Mouse (Mus musculus) lung, embryonic 16.5 days (tissue): ENCODE measurements around the gene Ptpa. TPM values are rescaled to one million over a fixed set of nuclear protein-coding genes. Genes with fewer than 3 reads are reported as not detected.
A peak's percentile ranks its signal among the peaks of the same experiment; 100 is the strongest.
"Not testable (repeated sequence)": the region's sequence is repeated elsewhere in the genome, so short reads cannot be mapped to it uniquely, and the experiment has no call there.

Experiments used
- ATAC-seq: fragments of 200-750 bp; cut with Nextera tagmentation; 2 replicates; pipeline ENCODE4 v1.8.0; 2017; ENCODE audit warnings: low read depth, mild to moderate bottlenecking, moderate library complexity
- H3K27ac ChIP-seq: fragments of 300-500 bp; sonication (generic); 2 replicates; pipeline ENCODE4 v1.5.1; 2014; ENCODE audit warnings: mild to moderate bottlenecking, control low read depth, low read length
- H3K27me3 ChIP-seq: fragments of 300-500 bp; sonication (generic); 2 replicates; pipeline ENCODE4 v1.6.1; 2014; ENCODE audit warnings: low read depth, low read length, mixed read lengths; ENCODE audit not compliant: control insufficient read depth, insufficient read depth
- H3K36me3 ChIP-seq: fragments of 300-500 bp; sonication (generic); 2 replicates; pipeline ENCODE4 v1.6.1; 2014; ENCODE audit warnings: low read length; ENCODE audit not compliant: control insufficient read depth, insufficient read depth
- H3K4me1 ChIP-seq: fragments of 300-500 bp; sonication (generic); replicated peaks from 2 replicates; pipeline ENCODE4 v1.6.1; 2014; ENCODE audit warnings: low read length, mixed read lengths; ENCODE audit not compliant: control insufficient read depth, insufficient read depth
- H3K4me2 ChIP-seq: fragments of 300-500 bp; sonication (generic); 2 replicates; pipeline ENCODE4 v1.6.1; 2014; ENCODE audit warnings: low read depth, low read length, control low read depth
- H3K4me3 ChIP-seq: fragments of 300-500 bp; sonication (generic); 2 replicates; pipeline ENCODE4 v1.5.1; 2014; ENCODE audit warnings: mild to moderate bottlenecking, low read length, control low read depth
- H3K9ac ChIP-seq: fragments of 300-500 bp; sonication (generic); 2 replicates; pipeline ENCODE4 v1.6.1; 2014; ENCODE audit warnings: low read length, control low read depth
- H3K9me3 ChIP-seq: fragments of 300-500 bp; sonication (generic); 2 replicates; pipeline ENCODE4 v1.6.1; 2016; ENCODE audit warnings: low read length; ENCODE audit not compliant: control insufficient read depth
- WGBS: fragments of 180-500 bp; shearing (Covaris S2); extraction: QIAGEN DNeasy Blood & Tissue Kit; methylation state at CpG from one replicate; pipeline ENCODE4 v1.1.7; 2014; 5-methylcytosine and 5-hydroxymethylcytosine counted together
- polyA plus RNA-seq: library from polyadenylated mRNA; unstranded; fragments of >200 nt; fragmentation: Nextera tagmentation; extraction: Ambion mirVana; gene quantifications from 2 replicates; pipeline ENCODE4 v1.2.1, GENCODE M21; 2015

Ptpa gene
- polyA plus RNA-seq, 1 experiment from 2014 or later = 163 TPM

DNA sequence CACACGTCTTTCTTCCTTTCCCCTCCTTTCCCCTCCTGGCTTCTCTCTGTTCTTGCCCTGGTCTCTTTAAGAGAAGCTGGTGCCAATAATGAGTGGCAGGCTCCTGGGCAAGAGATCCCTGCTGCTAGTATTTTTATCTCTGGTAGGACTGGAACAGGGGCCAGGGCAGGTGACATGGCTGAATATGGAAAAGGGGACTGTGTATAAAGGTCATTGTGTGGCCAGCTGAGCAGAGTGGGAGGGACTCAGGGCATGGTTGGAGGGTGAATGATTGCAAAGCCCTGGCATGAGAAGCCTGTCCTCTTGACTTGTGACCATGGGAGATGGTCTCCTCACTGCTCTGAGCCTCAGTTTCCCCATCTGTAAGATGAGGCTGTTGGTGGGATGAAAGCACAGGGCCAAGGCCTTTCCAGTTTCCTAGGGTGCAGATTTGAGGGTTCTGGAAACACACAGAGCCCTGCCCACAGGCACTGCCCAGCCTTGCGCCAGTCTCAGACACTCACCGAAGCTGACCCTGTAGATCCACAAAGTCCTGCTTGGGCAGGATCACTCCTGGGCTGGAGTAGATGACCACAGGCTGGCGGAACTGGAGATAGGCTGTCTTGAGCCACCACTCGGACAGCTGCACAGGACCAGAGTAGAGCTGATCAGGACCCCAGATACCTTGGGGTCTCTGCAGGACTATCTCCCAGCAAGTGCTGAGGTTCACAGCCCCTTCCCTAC, 6.2 kb upstream of the Ptpa start:
- H3K9me3 ChIP-seq = no peaks in the 10 kb centered on the region
- H3K36me3 ChIP-seq = peaks cover 9% of the 10 kb centered on the region
- H3K27ac ChIP-seq = no peak overlapping the region
- no peak overlapping the region for H3K4me2 ChIP-seq
- 89% methylated on average over 5 of the region's 5 CpGs for WGBS
- H3K4me1 ChIP-seq = peaks cover 6% of the 10 kb centered on the region
- no peak overlapping the region for H3K4me3 ChIP-seq
- H3K9ac ChIP-seq = no peak overlapping the region
- no peak for ATAC-seq
- no peaks in the 10 kb centered on the region for H3K27me3 ChIP-seq

DNA sequence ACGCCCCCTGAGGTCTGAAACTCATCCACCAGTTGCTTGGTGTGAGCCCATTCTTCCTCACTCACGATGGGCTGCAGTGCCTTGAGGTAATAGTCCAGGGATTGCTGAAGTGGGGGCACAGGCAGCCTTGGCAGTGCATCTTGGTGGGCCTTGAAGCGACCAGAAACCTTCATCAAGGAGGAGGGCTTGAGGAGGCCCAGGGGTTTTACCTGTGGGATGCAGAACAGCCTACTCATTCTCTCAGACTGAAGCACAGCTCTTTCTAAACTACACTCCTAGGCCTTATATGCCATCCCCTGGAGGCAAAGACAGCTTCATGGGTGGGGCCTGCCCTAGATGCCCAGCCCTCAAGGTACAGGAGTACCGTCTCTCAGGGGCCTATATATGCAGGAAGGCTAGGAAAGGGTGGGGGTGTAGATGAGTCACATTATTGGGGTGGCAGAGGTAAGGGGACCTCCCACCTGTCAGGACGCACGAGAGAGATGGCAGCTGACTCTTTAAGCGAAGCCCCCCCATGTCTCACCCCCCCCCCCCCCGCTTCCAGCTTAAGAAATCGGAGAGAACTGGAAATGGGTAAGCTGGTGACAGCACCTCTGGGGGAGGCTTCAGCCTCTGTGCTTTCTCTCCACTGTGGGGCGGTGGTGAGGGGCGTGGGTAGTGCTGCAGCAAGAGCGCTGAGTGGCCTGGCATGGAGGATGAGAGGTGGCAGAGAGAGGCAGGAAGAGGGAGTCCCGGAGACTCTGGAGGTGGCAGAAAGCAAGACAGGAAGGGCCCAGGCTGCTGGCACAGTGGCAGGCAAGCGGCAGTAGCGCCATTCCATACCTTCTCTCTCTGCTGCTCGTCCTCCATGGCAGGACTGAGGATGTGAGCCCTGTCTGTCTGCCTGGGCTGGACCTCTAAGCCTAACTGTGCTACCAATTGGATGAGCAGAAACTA, 2.5 kb upstream of the Ptpa start:
- no peak for ATAC-seq
- Histone ChIP-seq H3K36me3 (peaks cover 6% of the 10 kb centered on the region), H3K9me3 (no peaks in the 10 kb centered on the region), H3K4me2 (no peak overlapping the region), H3K4me1 (peaks cover 18% of the 10 kb centered on the region), H3K27me3 (no peaks in the 10 kb centered on the region), H3K27ac (no peak overlapping the region), H3K9ac (no peak overlapping the region), H3K4me3 (no peak overlapping the region)
- 72% methylated on average over 16 of the region's 16 CpGs for WGBS

DNA sequence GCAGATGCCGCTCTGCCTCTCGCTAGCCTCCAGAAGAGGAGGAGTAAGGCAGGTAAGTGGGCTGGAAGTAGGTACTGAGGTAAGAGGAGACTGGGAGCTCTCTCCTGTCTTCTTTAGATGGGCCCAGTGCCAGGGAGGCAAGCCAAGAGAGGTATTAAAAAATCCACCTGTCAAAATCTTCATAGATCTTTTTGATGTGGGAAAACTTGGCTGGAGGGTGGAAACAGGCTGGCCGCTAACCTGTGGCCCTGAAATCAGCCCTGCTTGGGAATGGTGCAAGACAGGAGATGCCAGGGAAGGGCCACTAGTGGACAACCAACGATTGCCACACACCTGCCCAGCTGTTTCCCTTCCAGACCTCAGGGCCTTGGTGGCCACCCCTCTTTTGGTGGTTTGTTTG, 1.7 kb upstream of the Ptpa start:
- Histone ChIP-seq H3K9me3 (no peaks in the 10 kb centered on the region), H3K4me1 (peaks cover 24% of the 10 kb centered on the region), H3K9ac (no peak overlapping the region), H3K27me3 (no peaks in the 10 kb centered on the region), H3K4me2 (no peak overlapping the region), H3K36me3 (no peaks in the 10 kb centered on the region), H3K27ac (no peak overlapping the region), H3K4me3 (no peak overlapping the region)
- WGBS = 79% methylated on average over 4 of the region's 4 CpGs
- no peak for ATAC-seq

DNA sequence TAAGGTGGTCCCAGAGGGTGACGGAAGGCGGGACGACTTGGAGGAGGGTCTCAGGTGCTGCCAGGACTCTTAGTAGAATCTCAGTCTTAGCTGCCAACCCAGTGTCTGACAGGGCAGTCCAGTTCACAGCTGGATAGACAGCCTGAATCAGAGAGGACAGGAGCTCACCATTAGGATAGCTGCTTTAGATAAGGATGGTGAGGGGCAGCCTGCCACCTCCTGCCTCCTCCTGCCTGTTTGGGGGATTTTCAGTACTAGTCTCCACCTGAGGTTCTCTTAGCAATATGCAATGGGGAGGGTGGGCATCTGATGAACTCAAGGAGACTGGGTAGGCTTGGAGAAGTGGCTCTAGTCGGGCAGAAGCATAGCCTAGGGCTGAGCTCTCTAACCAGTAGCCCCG, 1.2 kb upstream of the Ptpa start:
- Histone ChIP-seq H3K9me3 (no peaks in the 10 kb centered on the region), H3K36me3 (no peaks in the 10 kb centered on the region), H3K4me1 (peaks cover 26% of the 10 kb centered on the region), H3K27me3 (no peaks in the 10 kb centered on the region), H3K27ac (no peak overlapping the region), H3K9ac (peak overlapping the region; percentile 90), H3K4me3 (peak overlapping the region; percentile 64), H3K4me2 (peak overlapping the region; percentile 91)
- WGBS = 47% methylated on average over 5 of the region's 5 CpGs
- no peak for ATAC-seq

DNA sequence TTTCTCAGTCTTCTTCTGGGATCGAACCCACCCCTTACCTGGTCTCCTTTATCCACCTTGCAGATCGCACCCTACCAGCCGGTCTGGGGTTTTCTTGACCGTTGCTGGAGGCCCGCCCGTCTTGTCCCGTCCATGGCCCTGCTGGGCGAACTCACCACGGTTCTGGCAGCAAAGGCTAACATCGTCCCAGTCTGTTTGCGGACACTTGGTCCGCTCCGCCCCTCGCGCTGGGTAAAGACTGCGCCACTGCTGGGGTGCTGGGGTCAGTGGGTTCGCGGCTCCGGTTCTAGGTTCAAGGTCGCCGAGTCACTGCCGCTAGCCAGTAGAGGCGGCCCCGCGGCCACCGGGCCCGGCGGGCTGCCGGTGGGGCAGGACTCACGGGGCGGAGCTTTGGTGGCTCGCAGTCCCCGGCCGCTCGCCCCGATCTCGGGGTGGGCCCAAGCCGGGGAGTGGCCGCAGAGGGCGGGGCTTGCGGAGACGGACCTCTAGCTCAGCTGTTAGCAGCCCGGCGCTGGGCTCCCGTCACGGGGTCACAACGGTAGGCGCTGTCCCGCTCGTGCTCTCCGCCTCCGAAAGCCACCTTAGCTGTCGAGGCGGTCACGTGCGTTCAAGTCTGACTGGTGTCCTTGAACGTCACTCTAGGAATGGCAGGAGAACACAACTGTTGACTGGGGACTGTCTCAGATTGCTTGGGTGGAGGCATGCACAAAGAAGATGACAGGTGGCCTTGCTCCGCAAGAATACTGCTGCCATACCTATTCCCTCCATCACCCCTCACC, 493 bp upstream of the Ptpa start, which contains the start of gene Crat:
TSS of gene Crat (minus strand) at position 657 of the 779 bp plus-strand sequence.
- no peaks in the 10 kb centered on the region for H3K27me3 ChIP-seq
- H3K27ac ChIP-seq = peak within 1 kb of the TSS; percentile 98
- peaks cover 26% of the 10 kb centered on the region for H3K4me1 ChIP-seq
- peak; percentile 94 for ATAC-seq
- H3K9ac ChIP-seq = peak within 1 kb of the TSS; percentile 90
- peak within 1 kb of the TSS; percentile 91 for H3K4me2 ChIP-seq
- 1% methylated on average over 53 of the region's 58 CpGs for WGBS
- no peaks in the 10 kb centered on the region for H3K9me3 ChIP-seq
- peak within 1 kb of the TSS; percentile 64 for H3K4me3 ChIP-seq
- H3K36me3 ChIP-seq = no peaks in the 10 kb centered on the region

DNA sequence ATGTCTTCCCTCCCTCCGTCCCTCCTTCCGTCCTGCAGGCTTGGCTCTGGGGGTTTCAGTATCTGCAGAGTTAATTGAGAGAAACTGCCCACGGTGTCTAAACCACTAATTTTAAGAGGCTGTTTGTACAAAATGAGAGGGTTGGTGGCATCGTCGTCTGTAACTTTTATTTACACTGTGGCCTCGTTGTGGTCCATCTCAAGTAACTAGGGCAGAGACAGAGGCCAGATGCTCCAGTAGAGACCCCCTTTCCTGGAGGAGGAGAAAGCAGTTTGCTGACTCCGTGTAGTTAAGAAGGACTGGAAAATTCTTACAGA, 768 bp downstream of the Ptpa start:
- peak overlapping the region; percentile 98 for H3K27ac ChIP-seq
- peak overlapping the region; percentile 64 for H3K4me3 ChIP-seq
- no peaks in the 10 kb centered on the region for H3K9me3 ChIP-seq
- no peak for ATAC-seq
- 0% methylated on average over 7 of the region's 7 CpGs for WGBS
- H3K4me2 ChIP-seq = peak overlapping the region; percentile 64
- H3K9ac ChIP-seq = peak overlapping the region; percentile 90
- no peaks in the 10 kb centered on the region for H3K27me3 ChIP-seq
- H3K36me3 ChIP-seq = no peaks in the 10 kb centered on the region
- H3K4me1 ChIP-seq = peaks cover 26% of the 10 kb centered on the region

DNA sequence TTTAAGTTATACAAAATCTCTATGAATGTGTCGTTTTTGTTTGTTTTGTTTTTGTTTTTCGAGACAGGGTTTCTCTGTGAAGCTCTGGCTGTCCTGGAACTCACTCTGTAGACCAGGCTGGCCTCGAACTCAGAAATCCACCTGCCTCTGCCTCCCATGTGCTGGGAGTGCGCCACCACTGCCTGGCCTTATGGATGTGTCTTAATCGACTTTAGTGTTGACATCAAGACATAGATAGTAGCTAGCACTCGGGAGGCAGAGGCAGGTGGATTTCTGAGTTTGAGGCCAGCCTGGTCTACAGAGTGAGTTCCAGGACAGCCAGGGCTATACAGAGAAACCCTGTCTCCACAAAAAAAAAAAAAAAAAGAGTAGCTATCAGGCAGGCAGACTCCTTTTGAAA, 1.3 kb downstream of the Ptpa start:
- H3K27ac ChIP-seq, ATAC-seq, H3K27me3 ChIP-seq, H3K9ac ChIP-seq, H3K36me3 ChIP-seq, H3K9me3 ChIP-seq: not testable (repeated sequence)
- Histone ChIP-seq H3K4me2 (peak overlapping the region; percentile 64), H3K4me3 (peak overlapping the region; percentile 64; the same call in 1 of the 2 replicates), H3K4me1 (peaks cover 26% of the 10 kb centered on the region)
- WGBS = 67% methylated on average over 6 of the region's 6 CpGs

DNA sequence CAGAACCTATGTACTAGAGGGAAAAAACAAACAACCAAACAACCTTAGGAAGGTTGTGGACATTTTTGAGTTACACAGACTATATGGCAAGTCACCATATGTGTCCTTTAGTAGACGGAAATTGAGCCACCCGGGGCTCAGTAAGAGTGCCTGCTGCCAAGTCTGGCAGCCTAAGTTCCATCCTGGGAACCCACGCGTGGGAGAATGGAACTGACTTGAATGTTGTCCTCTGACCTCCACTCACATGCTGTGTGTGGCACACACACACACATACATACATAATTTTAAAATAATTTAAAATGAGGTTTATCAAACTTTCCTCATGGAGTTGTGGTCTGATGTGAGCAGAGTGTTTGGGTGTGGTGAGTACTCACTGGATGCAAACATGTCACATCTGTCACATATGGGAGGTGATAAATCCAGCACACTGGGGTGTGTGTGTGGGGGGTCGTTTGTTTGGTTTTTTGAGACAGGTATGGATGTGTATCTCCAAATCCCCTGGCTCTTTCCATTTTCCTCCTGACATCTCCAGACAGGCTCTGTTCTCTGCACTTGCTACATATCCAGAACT, 1.8 kb downstream of the Ptpa start:
- 61% methylated on average over 5 of the region's 5 CpGs for WGBS
- Histone ChIP-seq H3K4me3 (no peak overlapping the region), H3K9me3 (no peaks in the 10 kb centered on the region)

More for the DNA sequence above, 1.8 kb downstream of the Ptpa start:
- Histone ChIP-seq H3K36me3 (no peaks in the 10 kb centered on the region; the same call in 1 of the 2 replicates), H3K9ac (no peak overlapping the region), H3K27ac (no peak overlapping the region), H3K4me1 (peaks cover 26% of the 10 kb centered on the region), H3K4me2 (peak overlapping the region; percentile 64; the same call in 1 of the 2 replicates), H3K27me3 (no peaks in the 10 kb centered on the region)
- no peak for ATAC-seq
